8 mouse cellular contexts compared by ENCODE assay signal in the genomic region with DNA sequence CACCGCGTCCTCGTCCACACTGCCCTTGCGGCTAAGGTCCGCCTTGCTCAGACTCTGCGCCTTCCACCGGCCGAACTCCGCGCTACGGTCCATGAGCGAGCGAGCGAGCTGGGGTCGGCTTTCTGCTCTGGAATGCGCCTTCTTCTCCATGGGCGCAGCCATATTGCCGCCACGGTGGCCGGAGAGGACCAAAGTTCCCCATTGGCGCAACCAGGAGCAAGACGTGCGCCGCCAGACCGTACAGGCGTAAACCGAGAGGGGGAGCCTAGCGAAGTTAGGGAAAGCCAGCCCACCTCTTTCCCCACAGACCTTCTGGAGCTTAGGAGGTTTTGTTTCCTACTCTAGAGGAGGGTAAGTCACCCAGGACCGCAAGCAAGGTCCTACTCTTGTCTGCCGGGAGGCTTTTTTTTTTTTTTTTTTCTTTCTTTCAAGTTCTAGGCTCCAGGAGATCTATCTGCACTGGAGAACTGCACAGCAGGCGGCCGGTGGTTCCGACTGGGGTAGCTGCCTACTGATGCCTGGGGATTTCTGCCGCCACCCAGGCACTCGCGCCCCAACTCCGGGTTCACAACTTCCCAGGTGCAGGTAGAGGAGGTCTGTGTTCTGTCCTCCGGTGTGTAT. TPM values are rescaled to one million over a fixed set of nuclear protein-coding genes. Genes with fewer than 3 reads are reported as not detected.
DNase-seq lines count a peak whose midpoint lies in the region; ATAC-seq and TF ChIP-seq lines count a peak whose summit lies in the region.

A gene (minus strand): TSS at position 171 of the 621 bp plus-strand sequence.

- H3K79me3 ChIP-seq in C2C12 (ENCODE audit: low read depth), result peaks cover 1% of the 10 kb centered on the region

- peak; percentile 4 for TF ChIP-seq CTCF in C2C12 (IDR thresholded peaks at IDR 0.05; ENCODE audit: control insufficient read depth, insufficient read depth, insufficient read length)
- TF ChIP-seq CTCF in brain, embryonic 14.5 days (IDR thresholded peaks at IDR 0.05; ENCODE audit: borderline replicate concordance, extremely low read depth, insufficient read depth, insufficient read length), result peak; percentile 62; the same call in 1 of the 2 replicates
- peak; percentile 65 for TF ChIP-seq CTCF in liver, adult 2 months (IDR thresholded peaks at IDR 0.05; ENCODE audit: low read depth, low read length)

- ATAC-seq in heart, embryonic 11.5 days (replicated peaks; ENCODE audit: insufficient number of reproducible peaks, low FRiP score, low TSS enrichment), result peak; percentile 96
- peak; percentile 96 for ATAC-seq in kidney, embryonic 16.5 days (ENCODE audit: low FRiP score, low TSS enrichment)

- peak within 1 kb of the TSS; percentile 80 for H3K4me3 ChIP-seq in C2C12 (ENCODE audit: insufficient read depth, poor library complexity, severe bottlenecking)
- H3K4me3 ChIP-seq in erythroblast, embryonic 14.5 days (replicated peaks), result peak within 1 kb of the TSS; percentile 78
- peak within 1 kb of the TSS; percentile 74 for H3K4me3 ChIP-seq in heart, embryonic 11.5 days (ENCODE audit: low read depth, low read length)
- peak within 1 kb of the TSS; percentile 96 for H3K4me3 ChIP-seq in kidney, embryonic 16.5 days (ENCODE audit: low read length)
- peak within 1 kb of the TSS; percentile 92 for H3K4me3 ChIP-seq in liver, adult 2 months (ENCODE audit: insufficient read depth, low read depth, low read length)
- peak within 1 kb of the TSS; percentile 71 for H3K4me3 ChIP-seq in myocyte

- no peaks in the 10 kb centered on the region for H3K9me3 ChIP-seq in erythroblast, embryonic 14.5 days (ENCODE audit: control insufficient read depth, low read length)
- H3K9me3 ChIP-seq in heart, embryonic 11.5 days (replicated peaks; ENCODE audit: control insufficient read depth, low read length), result no peaks in the 10 kb centered on the region
- no peaks in the 10 kb centered on the region for H3K9me3 ChIP-seq in kidney, embryonic 16.5 days (ENCODE audit: low read length)

- under 1% methylated on average over 38 of the region's 38 CpGs for WGBS in heart, embryonic 11.5 days (ENCODE audit: insufficient replicate concordance)
- under 1% methylated on average over 38 of the region's 38 CpGs for WGBS in kidney, embryonic 16.5 days
- under 1% methylated on average over 38 of the region's 38 CpGs for WGBS in liver, adult 2 months

- peak within 1 kb of the TSS; percentile 95 for H3ac ChIP-seq in C2C12 (ENCODE audit: control insufficient read depth, insufficient read length, low read depth)
- peak within 1 kb of the TSS; percentile 61 for H3ac ChIP-seq in myocyte (ENCODE audit: control insufficient read depth, insufficient read length)

- peak; percentile 98 for DNase-seq in brain, embryonic 14.5 days (ENCODE audit: low read depth)
- DNase-seq in liver, adult 2 months (ENCODE audit: extremely low read depth, low read depth, low spot score), result peak; percentile 87
- DNase-seq in splenic B cell, adult 2 months (ENCODE audit: low read depth, low spot score), result peak; percentile 94

- H3K4me1 ChIP-seq in erythroblast, embryonic 14.5 days (ENCODE audit: control insufficient read depth), result peaks cover 17% of the 10 kb centered on the region
- peaks cover 3% of the 10 kb centered on the region; the same call in 1 of the 2 replicates for H3K4me1 ChIP-seq in heart, embryonic 11.5 days (ENCODE audit: control insufficient read depth, insufficient read depth, low read length)
- peaks cover 7% of the 10 kb centered on the region for H3K4me1 ChIP-seq in kidney, embryonic 16.5 days (ENCODE audit: insufficient read depth, low read length)
- peaks cover 8% of the 10 kb centered on the region for H3K4me1 ChIP-seq in liver, adult 2 months (ENCODE audit: control insufficient read depth, insufficient read depth, low read length)

- H3K79me2 ChIP-seq in C2C12 (ENCODE audit: control insufficient read depth, insufficient read depth) (no peaks in the 10 kb centered on the region), myocyte (ENCODE audit: control insufficient read depth, insufficient read depth) (no peaks in the 10 kb centered on the region)
- H3K79me2 ChIP-seq in liver, adult 2 months (ENCODE audit: control insufficient read depth, insufficient read depth, low read length), result peaks cover 2% of the 10 kb centered on the region; the same call in 1 of the 2 replicates

- no peaks in the 10 kb centered on the region for H3K27me3 ChIP-seq in C2C12 (ENCODE audit: control insufficient read depth, insufficient read depth, insufficient read length)
- no peaks in the 10 kb centered on the region for H3K27me3 ChIP-seq in erythroblast, embryonic 14.5 days (ENCODE audit: control insufficient read depth)
- H3K27me3 ChIP-seq in heart, embryonic 11.5 days (ENCODE audit: control insufficient read depth, insufficient read depth, low read length), result no peaks in the 10 kb centered on the region
- no peaks in the 10 kb centered on the region for H3K27me3 ChIP-seq in kidney, embryonic 16.5 days (ENCODE audit: insufficient read depth, low read length)
- no peaks in the 10 kb centered on the region for H3K27me3 ChIP-seq in liver, adult 2 months (ENCODE audit: control insufficient read depth, insufficient read depth, low read length)
- H3K27me3 ChIP-seq in myocyte (ENCODE audit: control insufficient read depth, insufficient read depth, insufficient read length), result no peaks in the 10 kb centered on the region
- no peaks in the 10 kb centered on the region for H3K27me3 ChIP-seq in splenic B cell, adult 2 months (ENCODE audit: control insufficient read depth, insufficient read depth, low read length, poor library complexity, severe bottlenecking)

- peak; percentile 42; the same call in 1 of the 2 replicates for TF ChIP-seq POLR2A in brain, embryonic 14.5 days (IDR thresholded peaks at IDR 0.05; ENCODE audit: borderline replicate concordance, extremely low read depth, insufficient read depth, insufficient read length, poor library complexity, severe bottlenecking)
- TF ChIP-seq POLR2A in liver, adult 2 months (IDR thresholded peaks at IDR 0.05; ENCODE audit: extremely low read depth, insufficient read depth, low read length), result 0 out of 2 replicates have a peak, but pooled peaks have one; percentile 2
- peak; percentile 44 for TF ChIP-seq POLR2A in myocyte (IDR thresholded peaks at IDR 0.05; ENCODE audit: insufficient read length, low read depth)

- peak within 1 kb of the TSS; percentile 93 for H3K27ac ChIP-seq in heart, embryonic 11.5 days (ENCODE audit: low read depth, low read length)
- peak within 1 kb of the TSS; percentile 98 for H3K27ac ChIP-seq in kidney, embryonic 16.5 days (ENCODE audit: low read length)
- H3K27ac ChIP-seq in liver, adult 2 months (replicated peaks; ENCODE audit: insufficient read depth, low read depth, low read length), result peak within 1 kb of the TSS; percentile 89

- H3K9ac ChIP-seq in heart, embryonic 11.5 days (ENCODE audit: low read depth, low read length), result peak within 1 kb of the TSS; percentile 87
- peak within 1 kb of the TSS; percentile 95 for H3K9ac ChIP-seq in kidney, embryonic 16.5 days (replicated peaks; ENCODE audit: low read length)
- peak within 1 kb of the TSS; percentile 88 for H3K9ac ChIP-seq in liver, adult 2 months (ENCODE audit: low read depth, low read length)

- H3K36me3 ChIP-seq in C2C12 (ENCODE audit: control insufficient read depth, insufficient read depth) (peaks cover 15% of the 10 kb centered on the region), myocyte (ENCODE audit: control insufficient read depth, insufficient read depth) (no peaks in the 10 kb centered on the region)
- H3K36me3 ChIP-seq in erythroblast, embryonic 14.5 days (ENCODE audit: control insufficient read depth), result peaks cover 20% of the 10 kb centered on the region
- H3K36me3 ChIP-seq in heart, embryonic 11.5 days (ENCODE audit: control insufficient read depth, insufficient read depth, low read length), result peaks cover 2% of the 10 kb centered on the region; the same call in 1 of the 2 replicates
- H3K36me3 ChIP-seq in kidney, embryonic 16.5 days (ENCODE audit: insufficient read depth, low read length), result peaks cover 9% of the 10 kb centered on the region; the same call in 1 of the 2 replicates
- H3K36me3 ChIP-seq in liver, adult 2 months (ENCODE audit: control insufficient read depth, insufficient read depth, low read length), result peaks cover under 1% of the 10 kb centered on the region; the same call in 1 of the 2 replicates
- peaks cover 2% of the 10 kb centered on the region for H3K36me3 ChIP-seq in splenic B cell, adult 2 months (ENCODE audit: control insufficient read depth, insufficient read depth, low read length, poor library complexity, severe bottlenecking)

- peak within 1 kb of the TSS; percentile 78 for H3K4me2 ChIP-seq in heart, embryonic 11.5 days
- peak within 1 kb of the TSS; percentile 89 for H3K4me2 ChIP-seq in kidney, embryonic 16.5 days (replicated peaks; ENCODE audit: low read depth, low read length)
- peak within 1 kb of the TSS; percentile 87 for H3K4me2 ChIP-seq in myocyte (ENCODE audit: low read depth)

TF ChIP-seq in C2C12, 6 proteins besides CTCF, POLR2A, EP300 and RAD21:
- no peak for TF ChIP-seq MAX (IDR thresholded peaks at IDR 0.05)
- no peak for TF ChIP-seq USF1 (IDR thresholded peaks at IDR 0.05; ENCODE audit: low read depth)
- TF ChIP-seq MYOG (IDR thresholded peaks at IDR 0.05; ENCODE audit: control insufficient read depth, extremely low read depth, insufficient read length), result no peak
- no peak for TF ChIP-seq FOSL1 (IDR thresholded peaks at IDR 0.05; ENCODE audit: insufficient read depth, low read length, poor library complexity, severe bottlenecking)
- TF ChIP-seq CEBPB (IDR thresholded peaks at IDR 0.05; ENCODE audit: low read depth), result no peak
- TF ChIP-seq MYOD1 (IDR thresholded peaks at IDR 0.05; ENCODE audit: control insufficient read depth, insufficient read length, low read depth), result no peak

TF ChIP-seq in myocyte, 11 proteins besides CTCF, POLR2A, EP300 and RAD21 (continues in another document):
- no peak for TF ChIP-seq REST (IDR thresholded peaks at IDR 0.05; ENCODE audit: insufficient read depth, insufficient read length)
- no peak for TF ChIP-seq USF1 (IDR thresholded peaks at IDR 0.05; ENCODE audit: low read depth)
- TF ChIP-seq MYOD1 (IDR thresholded peaks at IDR 0.05; ENCODE audit: control insufficient read depth in 1 of 3, insufficient read length in 2 of 3, low read depth in 2 of 3), result peak in 1 of 3 experiments; percentile 26
- peak in 1 of 3 experiments; percentile 30 for TF ChIP-seq MYOG (IDR thresholded peaks at IDR 0.05; ENCODE audit: control insufficient read depth in 1 of 3, insufficient read depth in 1 of 3, insufficient read length in 2 of 3, low read depth in 2 of 3)
- no peak for TF ChIP-seq TCF12 (IDR thresholded peaks at IDR 0.05; ENCODE audit: insufficient read depth, poor library complexity, severe bottlenecking)

RNA-seq across cellular contexts. Expression of the gene that starts here (rescaled TPM):
- 7.3 TPM for polyA plus RNA-seq in C2C12 (2012; fragmentation: generic; extraction: Trizol)
- polyA plus RNA-seq in brain, embryonic 14.5 days (2012; rRNA removed), result 16.5 and 17.6 TPM in 2 replicates
- polyA plus RNA-seq in erythroblast, embryonic 14.5 days (2012), result 0.13 and 0.17 TPM in 2 replicates
- polyA plus RNA-seq in heart, embryonic 11.5 days (2014; fragmentation: Nextera tagmentation; extraction: Ambion mirVana), result 14.0 and 17.9 TPM in 2 replicates
- polyA plus RNA-seq in kidney, embryonic 16.5 days (2015; fragmentation: Nextera tagmentation; extraction: Ambion mirVana), result 18.9 and 21.7 TPM in 2 replicates
- 2.6 and 5.4 TPM in 2 replicates for total RNA-seq in liver, adult 2 months (2014; rRNA removed)
- 5.3 and 5.6 TPM in 2 replicates for polyA plus RNA-seq in liver, adult 2 months (2012; rRNA removed)
- polyA plus RNA-seq in myocyte (2012; fragmentation: generic; extraction: Trizol), result 2.9 TPM

Comparison
In these comparisons a context has a peak if more than half of its experiments do, and no peak if none do; other contexts are left out.
1. Peak in every context shown above with its lines: DNase-seq, ATAC-seq, H3K4me3 ChIP-seq and H3K27ac ChIP-seq.
2. CTCF ChIP-seq: peak in every context shown above with its lines; median percentile 65 in liver, adult 2 months; 62 in brain, embryonic 14.5 days; 4 in C2C12.